Mouse (Mus musculus) forebrain, embryonic 16.5 days (tissue): ENCODE results near the gene Slc1a4. TPM values are rescaled to one million over a fixed set of nuclear protein-coding genes. Genes with fewer than 3 reads are reported as not detected.

ENCODE experiments used
- ATAC-seq: fragments of 200-750 bp; cut with Nextera tagmentation; 2 replicates; pipeline ENCODE4 v1.8.0; 2017; ENCODE audit warnings: mild to moderate bottlenecking, moderate library complexity
- H3K27ac ChIP-seq: fragments of 300-500 bp; sonication (generic); 2 replicates; pipeline ENCODE4 v1.5.1; 2014; ENCODE audit warnings: low read length, control low read depth
- H3K27me3 ChIP-seq: fragments of 300-500 bp; sonication (generic); replicated peaks from 2 replicates; pipeline ENCODE4 v1.6.1; 2014; ENCODE audit warnings: low read length; ENCODE audit not compliant: control insufficient read depth, insufficient read depth
- H3K36me3 ChIP-seq: fragments of 300-500 bp; sonication (generic); 2 replicates; pipeline ENCODE4 v1.6.1; 2014; ENCODE audit not compliant: control insufficient read depth, insufficient read depth
- H3K4me1 ChIP-seq: fragments of 300-500 bp; sonication (generic); replicated peaks from 2 replicates; pipeline ENCODE4 v1.6.1; 2014; ENCODE audit warnings: low read length; ENCODE audit not compliant: control insufficient read depth, insufficient read depth
- H3K4me2 ChIP-seq: fragments of 300-500 bp; sonication (generic); 2 replicates; pipeline ENCODE4 v1.6.1; 2014; ENCODE audit warnings: mild to moderate bottlenecking, low read length, control low read depth
- H3K4me3 ChIP-seq: fragments of 300-500 bp; sonication (generic); replicated peaks from 2 replicates; pipeline ENCODE4 v1.5.1; 2014; ENCODE audit warnings: mild to moderate bottlenecking, low read length, control low read depth
- H3K9ac ChIP-seq: fragments of 300-500 bp; sonication (generic); replicated peaks from 2 replicates; pipeline ENCODE4 v1.6.1; 2014; ENCODE audit warnings: low read depth, low read length, control low read depth
- H3K9me3 ChIP-seq: fragments of 300-500 bp; sonication (generic); 2 replicates; pipeline ENCODE4 v1.6.1; 2016; ENCODE audit warnings: low read length; ENCODE audit not compliant: control insufficient read depth
- WGBS: fragments of 180-500 bp; shearing (Covaris S2); extraction: QIAGEN DNeasy Blood & Tissue Kit; methylation state at CpG from one replicate; pipeline ENCODE4 v1.1.7; 2014; 5-methylcytosine and 5-hydroxymethylcytosine counted together
- polyA plus RNA-seq: library from polyadenylated mRNA; unstranded; fragments of >200 nt; fragmentation: Nextera tagmentation; extraction: Ambion mirVana; gene quantifications from 2 replicates; pipeline ENCODE4 v1.2.1, GENCODE M21; 2015

The Slc1a4 gene
- polyA plus RNA-seq, 1 experiment from 2014 or later, result 60.0 TPM

DNA sequence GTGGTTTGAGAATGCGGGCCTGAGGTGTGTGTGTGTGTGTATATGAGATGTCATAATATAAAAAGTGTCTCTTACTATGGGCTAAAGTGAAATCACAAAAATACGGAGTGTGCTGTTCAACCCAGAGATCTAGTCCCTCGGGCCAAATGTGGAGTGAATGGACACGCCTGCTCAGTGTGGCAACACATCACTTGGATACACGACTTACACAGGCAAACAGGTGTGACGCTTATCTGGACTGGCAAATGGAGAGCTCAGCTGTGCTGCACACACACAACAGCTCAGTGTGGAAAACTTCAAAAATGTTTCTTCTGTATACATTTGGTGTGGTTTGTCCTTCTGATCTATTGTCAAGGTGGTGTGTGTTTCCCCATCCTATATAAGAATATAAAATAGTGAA, 3.7 kb downstream of the Slc1a4 start:
- Histone ChIP-seq H3K9me3 (no peaks in the 10 kb centered on the region), H3K36me3 (no peaks in the 10 kb centered on the region), H3K27ac (no peak overlapping the region), H3K4me2 (no peak overlapping the region), H3K4me3 (no peak overlapping the region), H3K4me1 (peaks cover 35% of the 10 kb centered on the region), H3K27me3 (no peaks in the 10 kb centered on the region), H3K9ac (no peak overlapping the region)
- WGBS, result 88% methylated on average over 6 of the region's 6 CpGs
- no peak for ATAC-seq

DNA sequence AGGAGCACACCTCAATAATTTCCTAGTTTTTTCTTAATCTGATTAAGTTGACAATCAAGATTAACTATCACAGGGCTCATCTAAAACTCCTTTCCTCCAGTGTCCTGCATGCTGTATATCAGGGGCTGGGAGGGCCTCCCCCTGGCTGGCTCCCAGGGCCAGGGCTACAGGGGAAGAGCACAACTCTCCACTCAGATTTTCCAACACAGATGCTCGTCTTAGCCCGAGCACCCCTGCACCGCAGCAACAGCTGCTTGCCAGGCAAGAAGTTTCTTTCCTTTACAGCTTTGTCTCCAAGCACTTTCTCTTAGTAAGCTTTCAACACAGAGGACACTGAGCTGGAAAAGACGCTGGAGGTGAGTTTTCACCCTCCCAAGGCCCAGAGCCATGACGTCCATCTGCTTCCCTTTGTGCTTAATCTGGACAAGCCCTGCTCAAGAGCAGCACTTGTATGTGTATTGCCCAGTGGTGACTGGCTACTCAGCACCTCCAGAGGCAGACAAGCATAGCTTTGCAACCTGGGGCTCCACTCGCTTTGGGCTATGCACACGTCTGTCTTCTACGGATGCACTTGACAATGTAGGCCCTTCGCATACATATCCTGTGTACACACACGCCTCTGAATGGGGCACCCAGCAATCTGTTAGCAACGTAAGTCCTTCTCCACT, 6.1 kb downstream of the Slc1a4 start:
- Histone ChIP-seq H3K4me3 (no peak overlapping the region), H3K27me3 (no peaks in the 10 kb centered on the region), H3K27ac (no peak overlapping the region), H3K9me3 (no peaks in the 10 kb centered on the region), H3K9ac (no peak overlapping the region), H3K4me2 (no peak overlapping the region), H3K4me1 (peaks cover 35% of the 10 kb centered on the region), H3K36me3 (no peaks in the 10 kb centered on the region)
- 64% methylated on average over 11 of the region's 11 CpGs for WGBS
- ATAC-seq, result no peak

DNA sequence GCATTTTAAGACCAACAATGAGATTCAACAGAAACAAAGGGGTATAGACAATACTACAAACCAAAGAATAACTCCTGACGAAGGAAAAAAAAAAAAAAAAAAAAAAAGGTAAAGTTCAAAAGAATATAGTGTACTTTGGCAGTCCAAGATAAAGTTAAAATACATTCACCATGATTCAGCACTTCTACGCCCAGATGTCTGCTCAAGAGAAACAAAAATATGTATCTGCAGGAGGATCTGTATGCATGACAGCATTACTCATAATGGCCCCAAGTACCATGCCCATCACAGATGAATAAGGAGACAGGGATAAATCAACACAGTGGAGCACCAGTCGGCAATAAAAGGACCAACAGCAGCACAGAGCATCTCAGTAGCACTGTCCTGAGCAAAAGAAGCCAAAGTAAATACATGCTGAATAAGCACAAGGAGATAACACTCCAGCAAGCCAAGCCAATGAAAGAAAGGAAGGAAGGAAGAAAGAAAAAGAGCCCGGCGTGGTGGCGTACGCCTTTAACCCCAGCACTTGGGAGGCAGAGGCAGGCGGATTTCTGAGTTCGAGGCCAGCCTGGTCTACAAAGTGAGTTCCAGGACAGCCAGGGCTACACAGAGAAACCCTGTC, 7.3 kb downstream of the Slc1a4 start:
- Histone ChIP-seq H3K4me2 (no peak overlapping the region), H3K27me3 (no peaks in the 10 kb centered on the region), H3K27ac (no peak overlapping the region), H3K4me3 (no peak overlapping the region), H3K36me3 (no peaks in the 10 kb centered on the region), H3K9me3 (no peaks in the 10 kb centered on the region), H3K9ac (no peak overlapping the region), H3K4me1 (peaks cover 23% of the 10 kb centered on the region)
- no peak for ATAC-seq
- WGBS, result 88% methylated on average over 8 of the region's 9 CpGs

DNA sequence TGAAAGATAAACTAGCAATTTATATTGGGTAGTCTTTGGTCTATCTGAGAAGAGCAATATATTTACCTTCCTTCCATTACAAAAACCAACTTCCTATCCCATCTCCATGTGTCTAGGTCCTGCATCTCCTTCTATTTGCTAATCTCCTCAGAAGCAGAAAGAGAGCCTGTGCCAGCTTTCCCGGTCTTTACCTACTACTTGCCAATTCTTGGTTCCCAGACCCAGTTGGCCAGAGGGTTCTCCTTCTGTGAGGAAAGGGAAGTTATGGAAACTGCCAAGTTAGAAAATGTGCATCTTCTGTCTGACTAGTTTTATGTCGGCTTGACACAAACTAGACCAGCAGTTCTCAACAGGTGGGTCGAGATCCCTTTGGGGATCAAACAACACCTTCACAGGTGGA, 8.5 kb downstream of the Slc1a4 start:
- WGBS, result 81% methylated on average over 3 of the region's 3 CpGs
- no peak for ATAC-seq

DNA sequence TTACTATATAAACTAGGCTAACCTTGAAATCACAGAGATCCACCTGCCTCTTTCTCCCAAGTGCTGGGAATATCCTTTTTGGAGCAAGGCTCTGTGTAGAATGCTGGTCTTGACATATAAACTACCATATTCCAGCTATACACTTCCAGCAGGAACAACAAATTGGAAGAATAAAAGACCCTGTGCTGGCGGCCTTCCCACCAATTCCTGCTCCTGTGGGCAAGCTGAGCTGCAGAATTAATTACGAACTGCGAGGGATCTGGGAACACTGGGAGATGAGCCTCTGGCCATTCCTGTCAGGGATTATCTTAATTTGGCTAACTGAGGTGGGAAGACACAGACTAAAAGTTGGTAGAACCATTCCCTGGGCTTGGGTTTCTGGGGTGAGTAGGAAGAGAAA, 10.1 kb downstream of the Slc1a4 start:
- Histone ChIP-seq H3K27me3 (no peaks in the 10 kb centered on the region), H3K36me3 (no peaks in the 10 kb centered on the region), H3K27ac (no peak overlapping the region), H3K4me3 (no peak overlapping the region), H3K4me2 (no peak overlapping the region), H3K9ac (no peak overlapping the region), H3K9me3 (no peaks in the 10 kb centered on the region), H3K4me1 (peaks cover 14% of the 10 kb centered on the region)
- no peak for ATAC-seq
- 28% methylated on average over 3 of the region's 3 CpGs for WGBS

More for the DNA sequence above, 8.5 kb downstream of the Slc1a4 start:
- H3K4me1 ChIP-seq, result peaks cover 16% of the 10 kb centered on the region
- H3K4me2 ChIP-seq, result no peak overlapping the region
- no peak overlapping the region for H3K4me3 ChIP-seq
- no peaks in the 10 kb centered on the region for H3K36me3 ChIP-seq
- no peak overlapping the region for H3K27ac ChIP-seq
- no peaks in the 10 kb centered on the region for H3K27me3 ChIP-seq
- H3K9me3 ChIP-seq, result no peaks in the 10 kb centered on the region
- H3K9ac ChIP-seq, result no peak overlapping the region

DNA sequence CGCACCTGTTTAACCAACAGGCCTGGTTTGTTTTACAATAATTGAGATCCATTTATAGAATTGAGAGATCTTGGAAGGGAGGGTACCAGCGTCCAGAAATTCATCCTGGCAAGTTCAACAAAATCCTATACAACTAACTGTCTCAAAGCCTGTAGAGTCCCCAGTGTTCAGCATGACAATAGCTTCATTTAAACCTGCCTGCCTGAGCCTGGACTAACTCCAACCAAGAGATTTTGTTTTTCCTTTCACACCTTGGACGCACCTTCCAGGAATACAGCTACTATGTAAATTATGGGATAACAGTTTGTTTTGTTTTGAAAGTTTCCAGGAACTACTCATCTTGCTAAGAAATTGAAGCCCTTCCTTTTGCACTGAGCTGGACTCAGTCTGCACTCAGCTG, 11.9 kb downstream of the Slc1a4 start:
- ATAC-seq, result no peak
- H3K9ac ChIP-seq, result no peak overlapping the region
- H3K4me1 ChIP-seq, result peaks cover 6% of the 10 kb centered on the region; the same call in 1 of the 2 replicates
- H3K4me3 ChIP-seq, result no peak overlapping the region
- no peak overlapping the region for H3K27ac ChIP-seq
- 40% methylated on average over 3 of the region's 3 CpGs for WGBS
- H3K36me3 ChIP-seq, result no peaks in the 10 kb centered on the region
- no peaks in the 10 kb centered on the region for H3K27me3 ChIP-seq
- no peak overlapping the region for H3K4me2 ChIP-seq
- no peaks in the 10 kb centered on the region for H3K9me3 ChIP-seq

DNA sequence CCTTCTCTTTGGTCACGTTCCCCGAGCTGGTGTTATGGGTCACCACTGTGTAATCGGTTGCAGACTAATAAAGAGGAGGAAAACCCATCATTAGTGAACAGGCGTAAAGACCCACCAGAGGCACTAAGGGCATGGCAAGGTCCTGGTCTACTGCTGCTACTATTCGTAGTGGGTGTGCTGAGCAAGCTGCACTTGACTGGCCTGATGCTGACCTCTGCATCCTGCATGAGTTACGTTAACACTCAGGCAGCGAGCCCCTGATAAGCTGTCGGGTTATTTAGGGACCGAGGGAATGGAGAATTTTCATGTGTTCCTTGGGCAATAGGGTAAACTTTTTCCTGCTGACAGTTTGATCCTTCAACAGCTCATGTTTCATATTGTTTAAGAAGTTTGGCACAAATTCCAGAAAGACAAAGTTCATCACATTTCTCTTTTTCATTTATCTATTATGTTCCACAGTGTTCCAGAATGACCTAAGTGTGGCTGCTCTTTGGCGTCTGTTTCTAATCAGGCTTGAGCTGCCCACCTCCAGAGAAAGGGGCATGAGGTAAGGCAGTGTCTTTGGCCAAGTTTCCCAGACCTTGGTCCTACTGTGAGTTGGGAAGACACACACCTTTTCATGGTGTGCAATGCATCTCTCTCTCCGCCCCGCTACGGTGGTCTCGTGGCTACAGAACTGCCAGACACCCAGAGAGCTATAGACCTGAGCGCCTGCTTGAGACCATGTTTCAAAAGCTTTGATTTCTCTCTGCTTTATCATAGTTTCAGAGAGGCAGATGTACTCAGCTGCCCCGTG, 13.7 kb downstream of the Slc1a4 start:
- Histone ChIP-seq H3K4me2 (no peak overlapping the region), H3K27ac (no peak overlapping the region), H3K27me3 (no peaks in the 10 kb centered on the region), H3K9me3 (no peaks in the 10 kb centered on the region), H3K4me3 (no peak overlapping the region), H3K4me1 (peaks cover 4% of the 10 kb centered on the region; the same call in 1 of the 2 replicates), H3K9ac (no peak overlapping the region), H3K36me3 (no peaks in the 10 kb centered on the region)
- no peak for ATAC-seq
- 92% methylated on average over 16 of the region's 16 CpGs for WGBS

DNA sequence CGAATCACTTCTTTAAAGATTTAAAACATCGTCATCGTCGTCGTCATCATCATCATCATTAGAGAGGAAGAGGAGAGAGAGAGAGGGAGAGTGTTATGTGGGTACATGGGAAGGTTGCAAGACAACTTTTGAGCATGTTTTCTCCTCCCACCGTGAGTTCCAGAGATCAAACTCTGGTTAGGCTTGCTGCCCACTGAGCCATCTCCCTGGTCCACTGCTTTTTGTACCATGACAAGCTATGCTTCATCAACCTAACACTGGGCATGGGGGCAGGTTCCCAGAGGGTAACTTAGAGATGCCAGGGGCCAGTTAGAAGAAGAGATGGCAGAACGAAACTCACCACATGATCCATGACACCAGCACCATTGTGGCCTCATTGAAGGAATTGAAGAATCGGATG, 18.9 kb downstream of the Slc1a4 start:
- 97% methylated on average over 8 of the region's 8 CpGs for WGBS
- Histone ChIP-seq H3K4me2 (no peak overlapping the region), H3K9ac (no peak overlapping the region), H3K9me3 (no peaks in the 10 kb centered on the region), H3K36me3 (0 out of 2 replicates have a peak, but pooled peaks cover 8% of the 10 kb centered on the region), H3K27ac (no peak overlapping the region), H3K4me1 (no peaks in the 10 kb centered on the region), H3K27me3 (no peaks in the 10 kb centered on the region), H3K4me3 (no peak overlapping the region)
- ATAC-seq, result no peak

DNA sequence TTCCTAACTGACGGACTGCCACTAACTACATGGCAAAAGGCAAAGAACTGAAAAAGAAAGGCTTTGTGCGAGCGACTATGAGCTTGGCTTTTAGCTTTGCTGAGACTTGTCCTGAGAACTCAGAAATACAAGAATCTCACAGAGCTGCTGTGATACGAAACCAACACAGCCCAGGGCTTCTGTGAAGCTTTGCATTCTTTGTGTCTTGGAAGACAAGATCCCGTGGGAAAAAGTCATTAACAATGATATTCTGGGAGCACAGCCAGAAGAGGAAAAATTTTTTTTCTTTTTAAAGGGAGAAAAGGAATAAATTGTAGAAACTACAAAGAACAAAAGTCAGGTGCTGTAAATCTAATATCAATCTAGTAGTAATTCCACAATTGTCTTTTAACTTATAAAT, 23.5 kb downstream of the Slc1a4 start:
- Histone ChIP-seq H3K27ac (no peak overlapping the region), H3K4me3 (no peak overlapping the region), H3K4me2 (no peak overlapping the region), H3K36me3 (peaks cover 22% of the 10 kb centered on the region), H3K9ac (no peak overlapping the region), H3K4me1 (no peaks in the 10 kb centered on the region), H3K27me3 (no peaks in the 10 kb centered on the region), H3K9me3 (no peaks in the 10 kb centered on the region)
- 39% methylated on average over 5 of the region's 5 CpGs for WGBS
- no peak for ATAC-seq
